Mouse (Mus musculus) neural tube, embryonic 14.5 days (tissue): Measurements from ENCODE around the gene Trp73. TPM values are rescaled to one million over a fixed set of nuclear protein-coding genes. Genes with fewer than 3 reads are reported as not detected.

Experiments used
- ATAC-seq: fragments of 200-750 bp; cut with Nextera tagmentation; 2 replicates; pipeline ENCODE4 v1.8.0; 2017; ENCODE audit warnings: low read depth, mild to moderate bottlenecking, moderate TSS enrichment, moderate library complexity
- H3K27ac ChIP-seq: fragments of 300-500 bp; sonication (generic); 2 replicates; pipeline ENCODE4 v1.5.1; 2014; ENCODE audit warnings: low read depth, mild to moderate bottlenecking, control low read depth, low read length, moderate library complexity, mixed read lengths
- H3K27me3 ChIP-seq: fragments of 300-500 bp; sonication (generic); 2 replicates; pipeline ENCODE4 v1.6.1; 2014; ENCODE audit warnings: low read length; ENCODE audit not compliant: control insufficient read depth, insufficient read depth
- H3K36me3 ChIP-seq: fragments of 300-500 bp; sonication (generic); 2 replicates; pipeline ENCODE4 v1.6.1; 2014; ENCODE audit warnings: low read length, mixed read lengths; ENCODE audit not compliant: control insufficient read depth, insufficient read depth
- H3K4me1 ChIP-seq: fragments of 300-500 bp; sonication (generic); 2 replicates; pipeline ENCODE4 v1.6.1; 2014; ENCODE audit warnings: low read length; ENCODE audit not compliant: control insufficient read depth, insufficient read depth
- H3K4me2 ChIP-seq: fragments of 300-500 bp; sonication (generic); 2 replicates; pipeline ENCODE4 v1.6.1; 2014; ENCODE audit warnings: mild to moderate bottlenecking, low read depth, low read length, control low read depth
- H3K4me3 ChIP-seq: fragments of 300-500 bp; sonication (generic); 2 replicates; pipeline ENCODE4 v1.5.1; 2014; ENCODE audit warnings: low read depth, low read length, control low read depth, mixed read lengths
- H3K9ac ChIP-seq: fragments of 300-500 bp; sonication (generic); replicated peaks from 2 replicates; pipeline ENCODE4 v1.6.1; 2014; ENCODE audit warnings: low read depth, mild to moderate bottlenecking, control low read depth, low read length, mixed read lengths
- H3K9me3 ChIP-seq: fragments of 300-500 bp; sonication (generic); 2 replicates; pipeline ENCODE4 v1.6.1; 2016; ENCODE audit warnings: low read length; ENCODE audit not compliant: control insufficient read depth
- WGBS: fragments of 180-500 bp; shearing (Covaris S2); extraction: QIAGEN DNeasy Blood & Tissue Kit; methylation state at CpG from one replicate; pipeline ENCODE4 v1.1.7; 2014; 5-methylcytosine and 5-hydroxymethylcytosine counted together
- polyA plus RNA-seq: library from polyadenylated mRNA; unstranded; fragments of >200 nt; fragmentation: Nextera tagmentation; extraction: Ambion mirVana; gene quantifications from 2 replicates; pipeline ENCODE4 v1.2.1, GENCODE M21; 2014

Trp73 gene
- polyA plus RNA-seq, 1 experiment from 2014 or later, result not detected

GRCm38 (mm10) chr4:154118782-154119181, 21.2 kb downstream of the Trp73 start:
- Histone ChIP-seq H3K9ac (no peak overlapping the region), H3K4me3 (no peak overlapping the region), H3K36me3 (no peaks in the 10 kb centered on the region), H3K27me3 (no peaks in the 10 kb centered on the region), H3K27ac (no peak overlapping the region), H3K4me2 (no peak overlapping the region), H3K9me3 (no peaks in the 10 kb centered on the region), H3K4me1 (no peaks in the 10 kb centered on the region)
- 69% methylated on average over 9 of the region's 9 CpGs for WGBS
- ATAC-seq, result no peak

- no peaks in the 10 kb centered on the region for H3K27me3 ChIP-seq
- no peaks in the 10 kb centered on the region for H3K4me1 ChIP-seq
- H3K4me2 ChIP-seq, result no peak overlapping the region
- ATAC-seq, result no peak
- no peak overlapping the region for H3K27ac ChIP-seq
- 48% methylated on average over 7 of the region's 7 CpGs for WGBS
- H3K36me3 ChIP-seq, result no peaks in the 10 kb centered on the region
- H3K4me3 ChIP-seq, result no peak overlapping the region
- no peaks in the 10 kb centered on the region for H3K9me3 ChIP-seq
- H3K9ac ChIP-seq, result no peak overlapping the region
Observed at GRCm38 (mm10) chr4:154116421-154116820, 23.6 kb downstream of the Trp73 start.

- Histone ChIP-seq H3K9ac (no peak overlapping the region), H3K36me3 (no peaks in the 10 kb centered on the region), H3K27ac (no peak overlapping the region), H3K4me1 (no peaks in the 10 kb centered on the region), H3K9me3 (no peaks in the 10 kb centered on the region), H3K4me2 (no peak overlapping the region), H3K4me3 (no peak overlapping the region), H3K27me3 (no peaks in the 10 kb centered on the region)
- 77% methylated on average over 11 of the region's 11 CpGs for WGBS
- no peak for ATAC-seq
Observed at GRCm38 (mm10) chr4:154109850-154110243, 30.2 kb downstream of the Trp73 start.

- 53% methylated on average over 17 of the region's 18 CpGs for WGBS
- H3K9ac ChIP-seq, result no peak overlapping the region
- peak; percentile 54; the same call in 1 of the 2 replicates for ATAC-seq
- no peaks in the 10 kb centered on the region for H3K4me1 ChIP-seq
- H3K4me3 ChIP-seq, result no peak overlapping the region
- no peaks in the 10 kb centered on the region for H3K9me3 ChIP-seq
- no peaks in the 10 kb centered on the region for H3K27me3 ChIP-seq
- H3K36me3 ChIP-seq, result no peaks in the 10 kb centered on the region
- H3K4me2 ChIP-seq, result no peak overlapping the region
- no peak overlapping the region for H3K27ac ChIP-seq
Observed at GRCm38 (mm10) chr4:154109216-154109849, 30.7 kb downstream of the Trp73 start.

- Histone ChIP-seq H3K27ac (no peak overlapping the region), H3K36me3 (no peaks in the 10 kb centered on the region), H3K9ac (no peak overlapping the region), H3K9me3 (no peaks in the 10 kb centered on the region), H3K27me3 (no peaks in the 10 kb centered on the region), H3K4me3 (no peak overlapping the region), H3K4me2 (no peak overlapping the region), H3K4me1 (no peaks in the 10 kb centered on the region)
- WGBS, result 85% methylated on average over 13 of the region's 13 CpGs
- ATAC-seq, result no peak
Observed at GRCm38 (mm10) chr4:154106497-154107061, 33.4 kb downstream of the Trp73 start.

GRCm38 (mm10) chr4:154105381-154106001, 34.5 kb downstream of the Trp73 start:
- H3K27me3 ChIP-seq, result no peaks in the 10 kb centered on the region
- peak; percentile 44; the same call in 1 of the 2 replicates for ATAC-seq
- H3K36me3 ChIP-seq, result no peaks in the 10 kb centered on the region
- H3K27ac ChIP-seq, result no peak overlapping the region
- no peaks in the 10 kb centered on the region for H3K4me1 ChIP-seq
- 18% methylated on average over 20 of the region's 20 CpGs for WGBS
- H3K4me2 ChIP-seq, result peak overlapping the region; percentile 27; the same call in 1 of the 2 replicates
- H3K9me3 ChIP-seq, result no peaks in the 10 kb centered on the region
- no peak overlapping the region for H3K4me3 ChIP-seq
- H3K9ac ChIP-seq, result no peak overlapping the region

- ATAC-seq, result no peak
- WGBS, result 87% methylated on average over 10 of the region's 10 CpGs
- H3K9ac ChIP-seq, result no peak overlapping the region
- no peak overlapping the region for H3K4me2 ChIP-seq
- no peaks in the 10 kb centered on the region for H3K36me3 ChIP-seq
- no peak overlapping the region for H3K4me3 ChIP-seq
- no peaks in the 10 kb centered on the region for H3K9me3 ChIP-seq
- no peak overlapping the region for H3K27ac ChIP-seq
- no peaks in the 10 kb centered on the region for H3K27me3 ChIP-seq
- H3K4me1 ChIP-seq, result no peaks in the 10 kb centered on the region
Observed at GRCm38 (mm10) chr4:154103912-154104311, 36.1 kb downstream of the Trp73 start.

GRCm38 (mm10) chr4:154103386-154103785, 36.6 kb downstream of the Trp73 start:
- no peaks in the 10 kb centered on the region for H3K9me3 ChIP-seq
- H3K9ac ChIP-seq, result no peak overlapping the region
- H3K36me3 ChIP-seq, result no peaks in the 10 kb centered on the region
- 76% methylated on average over 8 of the region's 8 CpGs for whole genome bisulfite sequencing
- no peak overlapping the region for H3K4me2 ChIP-seq
- H3K4me1 ChIP-seq, result no peaks in the 10 kb centered on the region
- no peaks in the 10 kb centered on the region for H3K27me3 ChIP-seq
- H3K4me3 ChIP-seq, result no peak overlapping the region
- no peak overlapping the region; the same call in 1 of the 2 replicates for H3K27ac ChIP-seq
- ATAC-seq, result no peak

GRCm38 (mm10) chr4:154099361-154099760, 40.6 kb downstream of the Trp73 start:
- Histone ChIP-seq H3K4me2 (no peak overlapping the region), H3K9me3 (no peaks in the 10 kb centered on the region), H3K27me3 (no peaks in the 10 kb centered on the region), H3K4me3 (no peak overlapping the region), H3K9ac (no peak overlapping the region), H3K27ac (no peak overlapping the region), H3K4me1 (no peaks in the 10 kb centered on the region), H3K36me3 (no peaks in the 10 kb centered on the region)
- WGBS, result 47% methylated on average over 6 of the region's 7 CpGs
- ATAC-seq, result no peak
